Mouse (Mus musculus): ENCODE measurements around the gene Colq.

GRCm38 (mm10) chr14:31565478-31566212 is 25.5 kb downstream of the Colq start:
- TF ChIP-seq TAL1 (IDR thresholded peaks at IDR 0.05; ENCODE audit: low read length) (no peak), GATA1 (IDR thresholded peaks at IDR 0.05; ENCODE audit: low read length) (no peak)

Measured in erythroblast, embryonic 14.5 days (primary cell).